Mouse (Mus musculus) G1E (cell line): Measurements from ENCODE around the gene Ccdc182.

Source experiments
- CTCF ChIP-seq: IDR thresholded peaks from 2 replicates; pipeline ENCODE4 v1.5.1; 2012; ENCODE audit warnings: low read depth, low read length, inconsistent platforms, mixed read lengths
- GATA2 ChIP-seq: IDR thresholded peaks from 2 replicates; pipeline ENCODE4 v1.6.1; 2012; ENCODE audit warnings: low read depth, low read length, inconsistent platforms, borderline replicate concordance

- TF ChIP-seq CTCF: no peak
- no peak for TF ChIP-seq GATA2
Measured at GRCm38 (mm10) chr11:88293631-88294393, at the start of gene Ccdc182.
